Mouse (Mus musculus) lung, embryonic 16.5 days (tissue): ENCODE measurements at regions not wholly inside any gene's neighbourhood (a gene's known extent, or its start where the extent isn't known, plus 50 kb on each side); places are given as distances from the start of the nearest gene placed in this dataset.

ENCODE experiments used
- ATAC-seq: fragments of 200-750 bp; cut with Nextera tagmentation; 2 replicates; pipeline ENCODE4 v1.8.0; 2017; ENCODE audit warnings: low read depth, mild to moderate bottlenecking, moderate library complexity
- H3K27ac ChIP-seq: fragments of 300-500 bp; sonication (generic); 2 replicates; pipeline ENCODE4 v1.5.1; 2014; ENCODE audit warnings: mild to moderate bottlenecking, control low read depth, low read length
- H3K27me3 ChIP-seq: fragments of 300-500 bp; sonication (generic); 2 replicates; pipeline ENCODE4 v1.6.1; 2014; ENCODE audit warnings: low read depth, low read length, mixed read lengths; ENCODE audit not compliant: control insufficient read depth, insufficient read depth
- H3K36me3 ChIP-seq: fragments of 300-500 bp; sonication (generic); 2 replicates; pipeline ENCODE4 v1.6.1; 2014; ENCODE audit warnings: low read length; ENCODE audit not compliant: control insufficient read depth, insufficient read depth
- H3K4me1 ChIP-seq: fragments of 300-500 bp; sonication (generic); replicated peaks from 2 replicates; pipeline ENCODE4 v1.6.1; 2014; ENCODE audit warnings: low read length, mixed read lengths; ENCODE audit not compliant: control insufficient read depth, insufficient read depth
- H3K4me2 ChIP-seq: fragments of 300-500 bp; sonication (generic); 2 replicates; pipeline ENCODE4 v1.6.1; 2014; ENCODE audit warnings: low read depth, low read length, control low read depth
- H3K4me3 ChIP-seq: fragments of 300-500 bp; sonication (generic); 2 replicates; pipeline ENCODE4 v1.5.1; 2014; ENCODE audit warnings: mild to moderate bottlenecking, low read length, control low read depth
- H3K9ac ChIP-seq: fragments of 300-500 bp; sonication (generic); 2 replicates; pipeline ENCODE4 v1.6.1; 2014; ENCODE audit warnings: low read length, control low read depth
- H3K9me3 ChIP-seq: fragments of 300-500 bp; sonication (generic); 2 replicates; pipeline ENCODE4 v1.6.1; 2016; ENCODE audit warnings: low read length; ENCODE audit not compliant: control insufficient read depth
- WGBS: fragments of 180-500 bp; shearing (Covaris S2); extraction: QIAGEN DNeasy Blood & Tissue Kit; methylation state at CpG from one replicate; pipeline ENCODE4 v1.1.7; 2014; 5-methylcytosine and 5-hydroxymethylcytosine counted together

DNA sequence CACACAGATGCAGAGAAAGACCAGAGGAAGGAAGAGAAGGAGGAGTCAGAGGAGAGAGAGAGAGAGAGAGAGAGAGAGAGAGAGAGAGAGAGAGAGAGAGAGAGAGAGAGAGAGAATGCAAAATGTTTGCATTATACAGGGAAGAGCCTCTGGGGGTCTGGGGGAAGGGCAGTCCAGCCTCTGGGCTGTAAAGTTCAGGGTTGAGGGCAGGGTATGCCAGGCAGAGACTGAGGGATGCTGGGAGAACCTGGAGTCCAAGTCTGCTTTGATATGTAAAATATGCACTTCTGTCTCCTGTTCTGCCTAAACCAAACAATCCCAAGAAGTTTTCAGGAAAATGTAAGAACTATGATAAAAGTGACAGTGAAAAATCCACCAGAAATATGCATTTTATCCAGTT, 538.6 kb upstream of the Sall1 start:
- no peaks in the 10 kb centered on the region for H3K36me3 ChIP-seq
- H3K27ac ChIP-seq, result no peak overlapping the region
- no peaks in the 10 kb centered on the region for H3K4me1 ChIP-seq
- ATAC-seq, result no peak
- no peaks in the 10 kb centered on the region for H3K9me3 ChIP-seq
- no peak overlapping the region for H3K9ac ChIP-seq
- no peak overlapping the region for H3K4me2 ChIP-seq
- H3K27me3 ChIP-seq, result no peaks in the 10 kb centered on the region
- H3K4me3 ChIP-seq, result no peak overlapping the region

DNA sequence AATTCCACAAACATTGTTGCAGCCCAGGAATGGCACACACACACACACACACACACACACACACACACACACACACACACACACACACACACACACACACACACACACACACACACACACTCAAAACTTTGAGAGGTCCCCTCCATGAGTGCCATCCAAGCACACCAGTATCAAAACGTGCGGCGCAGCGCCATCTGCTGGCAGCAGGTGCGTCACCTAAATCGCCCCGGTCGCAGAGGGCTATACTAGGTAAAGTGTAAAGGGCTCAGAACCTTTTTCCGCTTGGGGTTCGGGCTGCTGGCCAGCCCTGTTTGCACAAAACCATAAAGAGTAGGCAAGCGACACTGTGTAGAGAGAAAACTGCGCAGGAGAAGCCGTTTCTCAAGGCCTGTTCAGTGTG, 527.9 kb upstream of the Sall1 start:
- no peaks in the 10 kb centered on the region for H3K4me1 ChIP-seq
- 1% methylated on average over 13 of the region's 13 CpGs for WGBS
- H3K4me3 ChIP-seq, result no peak overlapping the region
- H3K9me3 ChIP-seq, result no peaks in the 10 kb centered on the region
- no peak overlapping the region for H3K9ac ChIP-seq
- H3K4me2 ChIP-seq, result no peak overlapping the region
- peaks cover 16% of the 10 kb centered on the region for H3K27me3 ChIP-seq
- ATAC-seq, result peak; percentile 59
- no peaks in the 10 kb centered on the region for H3K36me3 ChIP-seq
- H3K27ac ChIP-seq, result no peak overlapping the region

DNA sequence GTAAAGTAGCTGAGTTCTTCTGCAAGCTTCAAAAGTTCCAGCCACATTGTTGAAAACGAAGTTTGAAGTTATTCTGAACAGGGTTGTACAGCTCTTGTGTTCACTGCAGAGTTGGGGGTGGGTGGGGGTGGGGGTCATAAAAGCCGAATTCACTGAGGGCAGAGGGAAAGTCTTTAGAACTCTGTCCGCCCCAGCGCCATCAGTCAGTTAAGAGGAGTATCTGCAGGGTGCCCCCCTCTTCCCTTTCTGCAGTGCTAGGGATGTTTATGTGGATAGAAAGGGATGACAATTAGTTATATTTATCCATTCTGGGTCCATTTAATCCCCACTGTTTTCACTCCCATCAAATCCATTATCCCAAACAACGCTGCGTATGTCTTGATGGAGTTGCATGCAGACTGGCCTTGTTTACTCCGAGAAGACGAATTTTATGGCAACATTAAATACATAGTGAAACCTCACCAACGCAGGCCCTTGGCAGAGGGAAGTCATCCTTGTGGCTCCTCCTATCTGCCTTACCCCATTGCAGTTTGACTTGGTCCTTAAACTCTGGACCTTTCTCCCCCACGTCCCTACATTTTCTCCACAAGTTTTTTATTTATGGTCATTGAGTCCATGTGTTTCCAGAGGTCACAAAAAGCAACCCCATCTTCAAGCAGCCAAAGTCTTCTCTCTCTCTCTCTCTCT, 526.8 kb upstream of the Sall1 start:
- H3K36me3 ChIP-seq, result no peaks in the 10 kb centered on the region
- H3K4me1 ChIP-seq, result no peaks in the 10 kb centered on the region
- H3K4me2 ChIP-seq, result no peak overlapping the region
- no peak overlapping the region for H3K4me3 ChIP-seq
- H3K9me3 ChIP-seq, result no peaks in the 10 kb centered on the region
- ATAC-seq, result no peak
- WGBS, result 47% methylated on average over 10 of the region's 10 CpGs
- peaks cover 13% of the 10 kb centered on the region for H3K27me3 ChIP-seq
- no peak overlapping the region for H3K27ac ChIP-seq
- no peak overlapping the region for H3K9ac ChIP-seq

DNA sequence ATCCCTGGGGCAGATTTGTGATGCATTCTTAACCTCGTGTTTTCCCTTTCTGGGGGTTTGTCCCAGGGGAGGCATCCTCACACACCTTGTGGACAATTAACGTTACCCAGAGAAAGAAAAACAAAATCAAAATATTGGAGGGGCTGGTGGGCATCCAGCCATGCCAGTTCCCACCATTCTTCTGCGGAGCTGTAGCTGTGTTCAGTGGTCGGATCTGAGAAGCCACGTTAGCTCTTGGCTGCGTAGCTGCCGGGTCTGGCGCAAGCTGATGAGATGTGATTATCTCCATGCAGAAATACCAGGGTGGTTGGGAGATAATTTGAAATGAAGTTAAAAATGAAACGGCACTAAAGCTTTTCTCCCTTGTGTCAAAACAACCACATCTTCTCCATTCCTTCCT, 525.4 kb upstream of the Sall1 start:
- H3K27ac ChIP-seq, result no peak overlapping the region
- H3K4me1 ChIP-seq, result no peaks in the 10 kb centered on the region
- no peak overlapping the region for H3K4me3 ChIP-seq
- no peaks in the 10 kb centered on the region for H3K9me3 ChIP-seq
- no peak for ATAC-seq
- no peaks in the 10 kb centered on the region for H3K36me3 ChIP-seq
- peaks cover 13% of the 10 kb centered on the region for H3K27me3 ChIP-seq
- no peak overlapping the region for H3K4me2 ChIP-seq
- WGBS, result 53% methylated on average over 9 of the region's 9 CpGs
- H3K9ac ChIP-seq, result no peak overlapping the region

GRCm38 (mm10) chr8:89568641-89569040, 524.7 kb upstream of the Sall1 start:
- 54% methylated on average over 7 of the region's 7 CpGs for WGBS
- Histone ChIP-seq H3K36me3 (no peaks in the 10 kb centered on the region), H3K9ac (no peak overlapping the region), H3K27me3 (peaks cover 13% of the 10 kb centered on the region), H3K9me3 (no peaks in the 10 kb centered on the region), H3K4me2 (no peak overlapping the region), H3K27ac (no peak overlapping the region), H3K4me1 (no peaks in the 10 kb centered on the region), H3K4me3 (no peak overlapping the region)
- no peak for ATAC-seq

- ATAC-seq, result no peak
- H3K27ac ChIP-seq, result no peak overlapping the region
- no peak overlapping the region for H3K4me3 ChIP-seq
- WGBS, result 49% methylated on average over 7 of the region's 7 CpGs
- H3K27me3 ChIP-seq, result peaks cover 4% of the 10 kb centered on the region; the same call in 1 of the 2 replicates
- H3K4me1 ChIP-seq, result no peaks in the 10 kb centered on the region
- no peak overlapping the region for H3K4me2 ChIP-seq
- no peaks in the 10 kb centered on the region for H3K9me3 ChIP-seq
- no peak overlapping the region for H3K9ac ChIP-seq
- H3K36me3 ChIP-seq, result no peaks in the 10 kb centered on the region
Measured at GRCm38 (mm10) chr8:89566986-89567385, 523.0 kb upstream of the Sall1 start.

GRCm38 (mm10) chr8:89566461-89566860, 522.5 kb upstream of the Sall1 start:
- no peaks in the 10 kb centered on the region for H3K4me1 ChIP-seq
- no peak overlapping the region for H3K27ac ChIP-seq
- H3K9ac ChIP-seq, result no peak overlapping the region
- H3K27me3 ChIP-seq, result 0 out of 2 replicates have a peak, but pooled peaks cover 2% of the 10 kb centered on the region
- no peaks in the 10 kb centered on the region for H3K9me3 ChIP-seq
- WGBS, result 52% methylated on average over 4 of the region's 4 CpGs
- H3K4me3 ChIP-seq, result no peak overlapping the region
- H3K4me2 ChIP-seq, result no peak overlapping the region
- ATAC-seq, result no peak
- no peaks in the 10 kb centered on the region for H3K36me3 ChIP-seq

GRCm38 (mm10) chr8:89565147-89565826, 521.3 kb upstream of the Sall1 start:
- 82% methylated on average over 9 of the region's 9 CpGs for WGBS
- no peak for ATAC-seq
- H3K4me1 ChIP-seq, result no peaks in the 10 kb centered on the region
- H3K27ac ChIP-seq, result no peak overlapping the region
- no peaks in the 10 kb centered on the region for H3K36me3 ChIP-seq
- no peaks in the 10 kb centered on the region for H3K9me3 ChIP-seq
- H3K9ac ChIP-seq, result no peak overlapping the region
- H3K4me2 ChIP-seq, result no peak overlapping the region
- 0 out of 2 replicates have a peak, but pooled peaks cover 2% of the 10 kb centered on the region for H3K27me3 ChIP-seq
- H3K4me3 ChIP-seq, result no peak overlapping the region

- Histone ChIP-seq H3K4me2 (no peak overlapping the region), H3K27ac (no peak overlapping the region), H3K9me3 (no peaks in the 10 kb centered on the region), H3K36me3 (no peaks in the 10 kb centered on the region), H3K4me1 (no peaks in the 10 kb centered on the region), H3K27me3 (0 out of 2 replicates have a peak, but pooled peaks cover 2% of the 10 kb centered on the region), H3K9ac (no peak overlapping the region), H3K4me3 (no peak overlapping the region)
- WGBS, result 29% methylated on average over 2 of the region's 2 CpGs
- ATAC-seq, result no peak
Measured at GRCm38 (mm10) chr8:89563544-89563943, 519.6 kb upstream of the Sall1 start.
